Mouse (Mus musculus) G1E-ER4 (cell line): ENCODE measurements at regions not wholly inside any gene's neighbourhood (a gene's known extent, or its start where the extent isn't known, plus 50 kb on each side); places are given as distances from the start of the nearest gene placed in this dataset.

ENCODE experiments used
- GATA1 ChIP-seq: IDR thresholded peaks from one replicate; pipeline ENCODE4 v1.8.0; 2012; ENCODE audit warnings: low read length, inconsistent platforms

GRCm38 (mm10) chr16:50705921-50706320 lies 115.0 kb upstream of the Ccdc54 start:
- TF ChIP-seq GATA1 = no peak

DNA sequence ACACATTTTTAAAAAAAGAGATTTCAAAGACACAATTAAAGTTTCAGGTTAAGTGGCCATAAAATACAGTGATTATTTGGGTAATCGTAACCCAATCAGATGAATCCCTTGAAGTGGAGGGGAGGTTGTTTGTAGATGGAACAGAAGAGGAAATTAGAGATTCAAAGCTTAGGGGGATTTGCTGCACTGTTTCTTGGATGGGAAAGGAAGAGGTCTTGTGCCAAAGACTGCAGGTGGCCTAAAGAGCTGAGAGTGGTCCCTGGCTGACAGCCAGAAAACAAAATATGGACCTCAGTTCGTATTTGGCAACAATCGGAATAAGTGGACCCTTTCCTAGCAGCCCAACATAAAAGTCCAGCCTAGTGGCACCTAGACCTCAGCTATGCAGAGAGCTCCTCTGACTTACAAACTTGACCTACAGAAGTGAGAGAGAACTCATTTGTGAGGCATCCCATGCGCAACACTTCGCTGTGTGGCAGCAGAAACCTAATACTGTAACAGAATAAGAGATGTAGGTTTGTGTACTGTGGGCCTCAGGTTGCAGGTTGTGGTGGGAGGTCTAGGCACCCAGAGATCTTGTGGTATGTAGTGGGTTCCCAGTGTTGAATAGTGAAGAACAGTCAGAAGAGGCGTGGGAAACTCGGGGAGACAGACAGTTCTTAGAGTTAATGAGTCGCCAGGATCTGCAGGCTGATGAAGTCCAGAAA lies 110.0 kb upstream of the Ccdc54 start:
- TF ChIP-seq GATA1 = no peak

- TF ChIP-seq GATA1 = no peak
These were observed 109.2 kb upstream of the Ccdc54 start for GRCm38 (mm10) chr16:50700123-50700522.

- TF ChIP-seq GATA1 = no peak
These were observed 106.8 kb upstream of the Ccdc54 start for GRCm38 (mm10) chr16:50697722-50698121.

GRCm38 (mm10) chr16:50696052-50696451 lies 105.1 kb upstream of the Ccdc54 start:
- TF ChIP-seq GATA1 = no peak

GRCm38 (mm10) chr16:50694045-50694444 lies 103.1 kb upstream of the Ccdc54 start:
- no peak for TF ChIP-seq GATA1

- no peak for TF ChIP-seq GATA1
These were observed 99.9 kb upstream of the Ccdc54 start for GRCm38 (mm10) chr16:50690818-50691217.

DNA sequence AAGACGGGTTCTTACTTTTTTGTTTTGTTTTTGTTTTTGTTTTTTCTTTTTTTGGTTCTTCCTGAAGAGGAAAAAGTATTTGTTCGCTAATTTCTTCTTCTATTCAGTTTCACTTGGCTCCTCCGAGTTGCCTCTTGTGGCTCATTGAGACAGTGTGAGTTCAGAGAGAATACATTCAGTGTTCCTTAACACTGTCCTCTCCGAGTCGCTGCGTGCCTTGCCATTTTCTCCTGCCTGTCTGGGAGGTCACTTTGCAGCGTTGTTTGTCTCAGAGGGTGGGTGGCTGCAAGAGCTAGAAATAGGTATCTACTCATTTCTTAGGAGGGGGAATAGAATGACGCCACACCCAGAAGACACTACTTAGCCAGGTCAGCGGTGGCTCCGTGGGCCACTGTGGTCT lies 98.6 kb upstream of the Ccdc54 start:
- no peak for TF ChIP-seq GATA1

DNA sequence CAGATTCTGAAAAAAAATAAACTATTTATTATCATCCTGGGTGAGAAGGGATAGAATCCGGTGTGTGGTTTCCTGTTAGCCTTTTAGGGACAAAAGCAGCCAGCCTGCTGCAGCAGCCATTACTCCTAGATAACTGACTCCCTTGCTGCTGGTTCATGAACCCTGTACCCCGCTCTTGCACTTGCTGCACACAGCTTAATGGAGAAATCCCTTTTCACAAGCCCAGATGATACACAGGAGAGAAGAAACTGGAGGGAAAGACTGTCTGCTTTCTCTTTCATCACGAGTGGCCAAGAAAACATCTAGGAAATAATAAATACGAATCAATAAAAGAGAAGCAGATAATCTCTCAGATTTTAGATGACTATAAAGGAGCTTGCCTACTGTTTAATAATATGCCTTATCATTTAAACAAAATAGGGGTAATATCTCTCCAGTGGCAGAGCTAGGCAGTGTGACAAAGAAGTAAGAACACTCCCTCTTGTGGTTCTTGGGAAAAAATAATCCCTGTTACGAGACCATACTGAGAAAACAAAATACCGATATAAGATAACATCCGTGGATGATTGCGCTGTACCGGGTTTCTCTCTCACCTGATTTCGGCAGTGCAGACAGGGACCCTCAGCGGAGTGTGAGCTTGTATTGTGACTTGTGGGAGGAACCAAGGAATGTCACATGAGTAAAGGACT lies 98.0 kb upstream of the Ccdc54 start:
- no peak for TF ChIP-seq GATA1

DNA sequence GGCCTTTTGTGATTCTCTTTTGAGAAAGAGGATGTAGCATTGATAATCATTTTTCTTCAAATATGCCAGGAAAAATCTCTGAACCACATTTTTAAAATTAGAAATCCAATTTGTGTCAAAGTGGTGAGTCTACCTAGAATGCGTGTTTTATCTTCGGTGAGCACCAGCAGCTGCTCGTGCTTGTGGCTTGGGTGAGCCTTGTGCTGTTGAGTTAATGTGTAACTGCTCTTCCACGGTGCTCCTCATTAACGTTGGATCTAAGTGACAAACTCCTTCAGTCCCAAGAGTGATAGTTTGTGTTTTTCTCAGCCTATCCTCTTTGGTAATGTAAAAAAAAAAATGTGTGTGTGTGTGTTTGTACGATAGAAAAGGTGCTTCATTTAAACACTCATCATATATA lies 88.7 kb upstream of the Ccdc54 start:
- no peak for TF ChIP-seq GATA1

GRCm38 (mm10) chr16:50673339-50673738 lies 82.4 kb upstream of the Ccdc54 start:
- no peak for TF ChIP-seq GATA1

- no peak for TF ChIP-seq GATA1
These were observed 81.8 kb upstream of the Ccdc54 start for GRCm38 (mm10) chr16:50672713-50673112.

DNA sequence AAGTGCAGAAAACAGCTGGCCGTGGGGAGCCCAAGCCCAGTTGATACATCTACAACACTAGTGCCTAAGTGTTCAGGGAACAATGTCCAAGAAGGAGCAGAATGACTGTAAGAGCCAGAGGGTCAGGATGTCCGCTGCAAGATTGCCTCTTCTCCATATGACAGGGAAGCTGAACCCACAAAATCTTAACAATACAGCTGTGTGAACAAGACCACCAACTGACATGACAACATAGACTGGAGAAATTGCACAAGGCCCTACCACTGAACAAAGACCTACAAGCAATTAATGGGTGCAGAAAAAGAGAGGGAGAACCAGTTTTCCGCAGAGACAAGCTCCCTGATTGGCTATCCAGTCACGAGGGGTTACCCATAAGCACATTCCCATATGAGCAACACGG lies 80.2 kb upstream of the Ccdc54 start:
- TF ChIP-seq GATA1 = no peak

GRCm38 (mm10) chr16:50664240-50664639 lies 73.3 kb upstream of the Ccdc54 start:
- TF ChIP-seq GATA1 = no peak
